Mouse (Mus musculus) ES-E14 (cell line): ENCODE results near the gene Polr2b. TPM values are rescaled to one million over a fixed set of nuclear protein-coding genes. Genes with fewer than 3 reads are reported as not detected.

Source experiments
- DNase-seq: peaks from one replicate; pipeline ENCODE4 v3.0.0-alpha.2; 2013; ENCODE audit warnings: low read depth, low spot score
- H3K27ac ChIP-seq: 2 replicates; pipeline ENCODE4 v1.5.1; 2012; ENCODE audit warnings: low read depth, mild to moderate bottlenecking, low read length, moderate library complexity, mixed read lengths; ENCODE audit not compliant: poor library complexity, insufficient read depth, severe bottlenecking
- H3K36me3 ChIP-seq: 2 replicates; pipeline ENCODE4 v1.6.1; 2012; ENCODE audit warnings: mild to moderate bottlenecking, low read length, moderate library complexity, mixed read lengths; ENCODE audit not compliant: control insufficient read depth, poor library complexity, insufficient read depth, severe bottlenecking
- H3K4me1 ChIP-seq, 2 experiments: fragments of 150-350 bp in 1 of 2; sonication (generic) in 1 of 2; 2 replicates each; pipeline ENCODE4 v1.6.1; 2012; ENCODE audit warnings: low read length in 2 of 2, mild to moderate bottlenecking in 1 of 2, mixed read lengths in 1 of 2; ENCODE audit not compliant: control insufficient read depth in 2 of 2, insufficient read depth in 2 of 2, poor library complexity in 1 of 2
- H3K4me3 ChIP-seq, 2 experiments: fragments of 150-350 bp in 1 of 2; sonication (generic) in 1 of 2; 2 replicates each; pipeline ENCODE4 v1.5.1; 2012; ENCODE audit warnings: low read length in 2 of 2, low read depth in 1 of 2, mild to moderate bottlenecking in 1 of 2, mixed read lengths in 1 of 2; ENCODE audit not compliant: insufficient read depth in 1 of 2, poor library complexity in 1 of 2, severe bottlenecking in 1 of 2
- H3K9ac ChIP-seq: 2 replicates; pipeline ENCODE4 v1.6.1; 2012; ENCODE audit warnings: low read depth, mild to moderate bottlenecking, low read length, mixed read lengths; ENCODE audit not compliant: poor library complexity, insufficient read depth, severe bottlenecking
- H3K9me3 ChIP-seq: fragments of 150-350 bp; sonication (generic); 2 replicates; pipeline ENCODE4 v1.6.1; 2012; ENCODE audit warnings: low read depth, mild to moderate bottlenecking, low read length; ENCODE audit not compliant: control insufficient read depth, insufficient read depth
- CHD2 ChIP-seq: IDR thresholded peaks from 2 replicates; pipeline ENCODE4 v1.6.1; 2014; ENCODE audit warnings: mild to moderate bottlenecking, low read depth, low read length, inconsistent platforms
- HCFC1 ChIP-seq: IDR thresholded peaks from 2 replicates; pipeline ENCODE4 v1.6.1; 2012; ENCODE audit warnings: low read length, inconsistent platforms, borderline replicate concordance; ENCODE audit not compliant: insufficient read depth
- MAFK ChIP-seq: IDR thresholded peaks from 2 replicates; pipeline ENCODE4 v1.6.1; 2014; ENCODE audit warnings: mild to moderate bottlenecking, low read depth, low read length, inconsistent platforms; ENCODE audit not compliant: insufficient read depth
- ZC3H11A ChIP-seq: IDR thresholded peaks from 2 replicates; pipeline ENCODE4 v1.6.1; 2012; ENCODE audit warnings: low read depth, mild to moderate bottlenecking, inconsistent platforms, low read length, borderline replicate concordance
- ZNF384 ChIP-seq: IDR thresholded peaks from 2 replicates; pipeline ENCODE4 v1.6.1; 2012; ENCODE audit warnings: low read depth, low read length, inconsistent platforms
- in situ Hi-C, 2 experiments: fragments of 600-800 bp; cut with MboI; formaldehyde crosslinking; loops; one replicate each; pipeline ENCODE4 v1.15.1; 2025; ENCODE audit warnings: low sequenced_read_pairs in 2 of 2, inconsistent platforms in 1 of 2; ENCODE audit not compliant: unreplicated experiment in 2 of 2
- total RNA-seq: library from RNA; depleted of rRNA; stranded (reverse); fragments of 300-350 nt; gene quantifications from 2 replicates; pipeline ENCODE4 v1.2.3, GENCODE M21; 2012

Polr2b gene
- total RNA-seq, 1 experiment: 184 TPM

GRCm38 (mm10) chr5:77380321-77380901, 70.5 kb downstream of the Polr2b start:
- H3K4me1 ChIP-seq: peaks cover 0 to 6% of the 10 kb centered on the region in 2 experiments; a peak in 1 of 4 replicates
- no peak overlapping the region for H3K27ac ChIP-seq
- no peak overlapping the region for H3K4me3 ChIP-seq
- in situ Hi-C loops: no loop called here
- H3K9me3 ChIP-seq: no peaks in the 10 kb centered on the region
- TF ChIP-seq MAFK (no peak), CHD2 (no peak), ZNF384 (no peak), ZC3H11A (no peak), HCFC1 (no peak)
- no peak overlapping the region for H3K9ac ChIP-seq
- H3K36me3 ChIP-seq: no peaks in the 10 kb centered on the region
- DNase-seq: no peak

GRCm38 (mm10) chr5:77381283-77381682, 71.3 kb downstream of the Polr2b start:
- H3K36me3 ChIP-seq: no peaks in the 10 kb centered on the region
- in situ Hi-C loops: no loop called here
- H3K4me3 ChIP-seq: no peak overlapping the region
- TF ChIP-seq ZNF384 (no peak), MAFK (no peak), CHD2 (no peak), HCFC1 (no peak), ZC3H11A (no peak)
- no peaks in the 10 kb centered on the region for H3K9me3 ChIP-seq
- no peak overlapping the region for H3K27ac ChIP-seq
- H3K4me1 ChIP-seq: peaks cover 0 to 6% of the 10 kb centered on the region in 2 experiments; a peak in 1 of 4 replicates
- no peak overlapping the region for H3K9ac ChIP-seq
- no peak for DNase-seq

- H3K9me3 ChIP-seq: no peaks in the 10 kb centered on the region
- H3K4me1 ChIP-seq: peaks cover 0 to 6% of the 10 kb centered on the region in 2 experiments; a peak in 1 of 4 replicates
- DNase-seq: no peak
- H3K36me3 ChIP-seq: no peaks in the 10 kb centered on the region
- in situ Hi-C loops: no loop called here
- H3K4me3 ChIP-seq: no peak overlapping the region
- no peak for TF ChIP-seq HCFC1
- H3K9ac ChIP-seq: no peak overlapping the region
- H3K27ac ChIP-seq: no peak overlapping the region
Measured at GRCm38 (mm10) chr5:77381686-77382085, 71.7 kb downstream of the Polr2b start.

GRCm38 (mm10) chr5:77383799-77384554, 74.0 kb downstream of the Polr2b start:
- no peak overlapping the region for H3K27ac ChIP-seq
- H3K4me1 ChIP-seq: peaks cover 0 to 6% of the 10 kb centered on the region in 2 experiments; a peak in 1 of 4 replicates
- no peak overlapping the region for H3K9ac ChIP-seq
- DNase-seq: no peak
- no peak overlapping the region for H3K4me3 ChIP-seq
- H3K36me3 ChIP-seq: no peaks in the 10 kb centered on the region
- TF ChIP-seq HCFC1 (no peak), ZC3H11A (no peak)
- in situ Hi-C loops: no loop called here
- no peaks in the 10 kb centered on the region for H3K9me3 ChIP-seq

GRCm38 (mm10) chr5:77384724-77385123, 74.8 kb downstream of the Polr2b start:
- Histone ChIP-seq H3K9me3 (no peaks in the 10 kb centered on the region), H3K27ac (no peak overlapping the region), H3K36me3 (no peaks in the 10 kb centered on the region), H3K9ac (no peak overlapping the region), H3K4me3 (no peak overlapping the region), H3K4me1 (peaks cover 0 to 6% of the 10 kb centered on the region in 2 experiments; a peak in 1 of 4 replicates)
- in situ Hi-C loops: no loop called here
- no peak for TF ChIP-seq MAFK
- no peak for TF ChIP-seq HCFC1
- TF ChIP-seq CHD2: no peak
- TF ChIP-seq ZNF384: no peak
- TF ChIP-seq ZC3H11A: no peak
- DNase-seq: no peak
